Mouse (Mus musculus) heart, adult 8-10 months (tissue): ENCODE measurements around the gene Slc9a8. TPM values are rescaled to one million over a fixed set of nuclear protein-coding genes. Genes with fewer than 3 reads are reported as not detected.

Source experiments
- DNase-seq: peaks from one replicate; pipeline ENCODE4 v3.0.0; 2022; ENCODE audit warnings: low spot score
- total RNA-seq, 4 experiments: library from RNA; stranded (reverse); gene quantifications; 2 replicates each; pipeline ENCODE4 v1.2.4; 2022

Gene Slc9a8
- total RNA-seq, 4 experiments from 2014 or later: 24.6 to 30.5 (median 25.6) TPM

GRCm38 (mm10) chr2:167483081-167483826 lies 61.7 kb downstream of the Slc9a8 start:
- DNase-seq: no peak

- no peak for DNase-seq
These were observed 62.4 kb downstream of the Slc9a8 start for GRCm38 (mm10) chr2:167483827-167484410.

- DNase-seq: no peak
These were observed 63.4 kb downstream of the Slc9a8 start for GRCm38 (mm10) chr2:167484932-167485331.

- peak; percentile 56 for DNase-seq
These were observed 64.2 kb downstream of the Slc9a8 start for GRCm38 (mm10) chr2:167485501-167486377.

GRCm38 (mm10) chr2:167486573-167486972 lies 65.1 kb downstream of the Slc9a8 start:
- DNase-seq: no peak

GRCm38 (mm10) chr2:167487551-167487950 lies 66.0 kb downstream of the Slc9a8 start:
- DNase-seq: no peak

- no peak for DNase-seq
These were observed 66.5 kb downstream of the Slc9a8 start for GRCm38 (mm10) chr2:167487994-167488393.

GRCm38 (mm10) chr2:167490813-167491525 lies 69.5 kb downstream of the Slc9a8 start:
- no peak for DNase-seq

- DNase-seq: no peak
These were observed 70.5 kb downstream of the Slc9a8 start, which contains the start of gene Rnf114 for GRCm38 (mm10) chr2:167491757-167492708. TSS of gene Rnf114 (plus strand) at chr2:167492645.

- peak; percentile 96 for DNase-seq
These were observed 71.5 kb downstream of the Slc9a8 start, which contains the start of gene Spata2 for GRCm38 (mm10) chr2:167492713-167493636. TSS of gene Spata2 (minus strand) at chr2:167492887.

GRCm38 (mm10) chr2:167496437-167496836 lies 74.9 kb downstream of the Slc9a8 start:
- DNase-seq: no peak

- DNase-seq: no peak
These were observed 75.8 kb downstream of the Slc9a8 start for GRCm38 (mm10) chr2:167497272-167497671.

- DNase-seq: no peak
These were observed 81.2 kb downstream of the Slc9a8 start for GRCm38 (mm10) chr2:167502554-167503252.

- peak; percentile 77 for DNase-seq
These were observed 81.9 kb downstream of the Slc9a8 start for GRCm38 (mm10) chr2:167503253-167503895.

GRCm38 (mm10) chr2:167503896-167504349 lies 82.4 kb downstream of the Slc9a8 start:
- DNase-seq: no peak

GRCm38 (mm10) chr2:167505127-167505526 lies 83.6 kb downstream of the Slc9a8 start:
- no peak for DNase-seq

GRCm38 (mm10) chr2:167506546-167507260 lies 85.2 kb downstream of the Slc9a8 start:
- no peak for DNase-seq
